Comparison of ENCODE assay signal across 14 mouse cellular contexts in genomic region chr14:58917228-58917627, GRCm38 (mm10).
"Had no signal": no experiment of that assay in that cellular context is flagged by ENCODE, and none has a peak within 500 bp of the region (broad histone marks: within the 10 kb centered on the region; RNA-seq: fewer than 3 reads in every experiment).

No protein-coding gene starts in this region.

- DNase-seq: gastrocnemius, adult 2 months; gastrocnemius, postnatal 10 days; gastrocnemius, postnatal 25 days; heart, adult 18-20 months; heart, postnatal 36 days; kidney, adult 11 months; kidney, adult 2 months; kidney, adult 9 months; kidney, postnatal 10 days; kidney, postnatal 25 days; liver; liver, embryonic 13.5 days had no signal

- ATAC-seq: hindbrain, postnatal 0 days; intestine, embryonic 16.5 days had no signal
